Mouse (Mus musculus) CD4-positive, CD25-positive, alpha-beta regulatory T cell, adult 4 months (primary cell): ENCODE results near the gene Cd99l2. TPM values are rescaled to one million over a fixed set of nuclear protein-coding genes. Genes with fewer than 3 reads are reported as not detected.

Experiments
- ATAC-seq: one replicate; pipeline ENCODE4 v1.8.0; 2017
- polyA plus RNA-seq, 2 experiments: library from polyadenylated mRNA; unstranded; fragments of 100-300 nt; shearing (Covaris generic); gene quantifications; one replicate each; pipeline ENCODE4 v1.2.1; 2017

Gene Cd99l2
- polyA plus RNA-seq, 2 experiments from 2014 or later: 20.0 to 23.7 TPM

DNA sequence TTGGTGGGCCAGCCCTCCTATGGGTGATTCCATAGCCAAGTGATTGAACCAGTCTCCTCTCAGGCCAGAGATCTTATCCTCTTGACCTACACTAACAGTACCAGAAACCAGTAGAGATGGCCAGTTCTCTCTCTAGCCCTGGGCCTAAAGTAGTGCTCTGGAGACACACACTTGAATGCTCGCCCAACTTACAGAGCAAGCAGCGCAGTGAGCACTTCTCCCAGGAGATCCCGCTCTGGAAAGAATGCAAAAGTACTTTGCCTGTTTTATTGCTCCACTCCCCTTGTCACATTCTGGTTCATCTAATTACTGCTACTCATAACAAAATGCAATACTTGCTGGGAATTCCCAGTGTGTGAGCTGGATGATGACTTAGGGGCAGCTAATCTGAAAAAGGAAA is 25.2 kb downstream of the Cd99l2 start:
- no peak for ATAC-seq

GRCm38 (mm10) chrX:71465417-71465816 is 27.2 kb downstream of the Cd99l2 start:
- ATAC-seq: no peak

DNA sequence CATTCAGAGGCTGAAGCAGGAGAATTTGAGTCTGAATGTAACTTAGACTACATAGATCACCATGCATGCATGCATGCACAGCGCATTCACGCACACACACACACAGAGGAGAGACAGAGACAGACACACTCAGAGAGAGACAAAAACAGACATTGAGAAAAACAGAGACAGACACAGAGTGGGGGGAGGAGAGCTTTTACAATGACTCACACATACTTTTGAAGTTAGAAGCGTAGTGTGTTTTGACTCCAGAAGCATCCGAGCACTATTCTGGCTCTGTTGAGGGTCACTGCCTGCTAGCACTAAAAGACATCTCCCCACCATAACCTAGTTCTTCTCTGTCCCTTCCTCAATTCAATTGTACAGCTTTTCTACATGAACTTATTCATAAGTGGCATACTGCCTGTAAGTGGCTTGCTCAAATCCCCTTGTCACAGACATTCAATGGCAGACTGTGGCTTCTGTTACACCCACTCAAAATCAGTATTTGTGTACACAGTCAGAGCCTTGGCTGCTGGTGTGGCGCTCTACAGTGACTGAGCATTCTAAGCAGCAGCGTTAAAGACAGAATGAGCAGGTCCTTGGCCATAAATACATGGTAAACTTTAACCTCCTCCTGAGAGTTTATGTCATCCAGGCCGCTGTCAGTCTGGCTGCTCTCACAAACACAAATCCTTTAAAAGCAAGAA is 28.4 kb downstream of the Cd99l2 start:
- peak; percentile 56 for ATAC-seq

DNA sequence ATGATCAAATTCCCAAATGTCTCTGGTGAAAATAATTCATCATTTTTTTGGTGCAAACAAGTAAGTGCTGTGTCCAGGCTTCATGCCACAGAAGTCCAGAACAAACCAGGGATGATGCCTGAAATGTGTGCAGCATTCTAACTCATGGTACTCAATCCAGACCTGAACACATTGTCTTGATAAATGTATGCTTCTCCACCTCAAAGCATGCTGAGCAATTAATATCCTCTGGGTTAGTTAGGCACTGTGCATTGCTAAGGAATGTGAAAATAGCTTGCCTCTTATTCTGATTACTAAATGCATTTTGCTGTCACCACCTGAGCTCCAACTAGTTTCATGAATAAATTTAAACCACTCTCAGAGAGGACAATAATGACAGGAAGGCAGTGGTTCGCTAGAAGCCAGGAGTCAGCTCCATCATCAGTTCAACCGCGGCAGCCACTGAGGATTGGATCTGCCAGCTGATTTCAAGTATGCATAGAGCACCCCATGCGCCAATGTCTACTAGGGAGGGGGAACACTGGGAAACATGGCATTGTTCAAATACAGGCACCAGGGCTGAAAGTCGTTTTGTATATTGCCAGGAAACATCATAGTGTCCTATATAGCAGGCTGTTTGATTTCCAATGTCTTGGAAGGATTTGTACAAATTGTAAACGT is 36.4 kb downstream of the Cd99l2 start:
- ATAC-seq: no peak

DNA sequence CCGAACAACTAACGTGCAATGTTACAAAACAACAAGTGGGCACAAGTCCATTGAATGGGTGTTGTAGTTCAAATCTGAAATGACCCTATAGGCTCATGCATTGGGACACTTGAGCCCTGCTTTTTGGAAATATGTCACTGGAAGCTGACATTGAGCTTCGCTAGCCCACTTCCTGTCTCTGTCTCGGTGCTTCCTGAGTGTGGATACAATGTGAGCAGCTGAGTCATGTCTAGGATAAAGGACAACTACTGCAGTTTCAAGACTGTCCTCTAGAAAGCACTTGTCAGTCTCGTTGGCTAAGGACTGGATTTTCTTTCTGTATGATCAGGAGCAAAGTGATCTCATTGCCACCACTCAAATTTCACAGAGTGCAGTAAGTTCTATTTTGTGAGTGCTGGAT is 49.7 kb downstream of the Cd99l2 start:
- no peak for ATAC-seq

GRCm38 (mm10) chrX:71439473-71439872 is 53.2 kb downstream of the Cd99l2 start:
- ATAC-seq: no peak

DNA sequence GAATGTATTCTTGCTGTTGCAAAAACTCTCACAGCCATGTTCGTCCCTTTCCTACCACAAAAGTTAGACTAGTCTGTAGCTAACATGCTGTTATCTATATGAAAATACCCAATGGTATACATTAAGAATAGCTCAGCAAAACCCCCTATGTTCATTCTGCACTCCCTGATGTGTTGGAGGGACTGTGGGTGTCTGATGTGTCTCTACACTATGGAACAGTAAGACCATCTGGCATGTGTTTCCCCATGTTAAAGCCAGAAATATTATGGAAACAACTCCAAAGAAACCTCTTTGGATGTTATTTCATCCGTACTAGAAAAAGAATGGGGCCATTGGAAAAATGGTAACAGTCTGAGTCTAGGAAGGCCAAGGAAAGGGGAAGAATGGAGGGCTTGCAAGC is 57.1 kb downstream of the Cd99l2 start:
- no peak for ATAC-seq

- ATAC-seq: no peak
Observed at GRCm38 (mm10) chrX:71434860-71435259, 57.8 kb downstream of the Cd99l2 start.

- no peak for ATAC-seq
Observed at GRCm38 (mm10) chrX:71434448-71434847, 58.2 kb downstream of the Cd99l2 start.

- no peak for ATAC-seq
Observed at GRCm38 (mm10) chrX:71430900-71431299, 61.7 kb downstream of the Cd99l2 start.

DNA sequence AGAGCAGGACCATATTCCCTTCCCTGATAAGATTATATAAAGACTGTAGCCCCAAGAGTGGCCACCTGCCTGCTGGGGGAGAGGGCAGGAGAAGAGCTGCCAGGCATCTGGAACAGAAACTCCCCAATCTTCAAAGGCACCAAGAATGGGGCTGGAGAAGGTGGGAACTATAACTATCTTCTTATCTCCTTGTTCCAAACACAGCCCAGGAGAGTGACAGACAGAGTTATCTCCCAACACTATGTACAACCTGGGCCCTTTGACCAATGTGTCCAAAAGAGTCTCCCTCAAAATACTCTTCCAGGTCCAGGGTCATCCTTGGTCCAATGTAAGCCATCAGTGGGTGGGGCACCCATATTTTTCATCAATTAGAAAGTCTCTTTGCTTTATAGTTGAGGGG is 65.2 kb downstream of the Cd99l2 start:
- no peak for ATAC-seq

- peak; percentile 57 for ATAC-seq
Observed at GRCm38 (mm10) chrX:71425746-71426519, 66.7 kb downstream of the Cd99l2 start.

GRCm38 (mm10) chrX:71424852-71425251 is 67.8 kb downstream of the Cd99l2 start:
- ATAC-seq: no peak

GRCm38 (mm10) chrX:71413616-71414015 is 79.0 kb downstream of the Cd99l2 start:
- ATAC-seq: no peak

DNA sequence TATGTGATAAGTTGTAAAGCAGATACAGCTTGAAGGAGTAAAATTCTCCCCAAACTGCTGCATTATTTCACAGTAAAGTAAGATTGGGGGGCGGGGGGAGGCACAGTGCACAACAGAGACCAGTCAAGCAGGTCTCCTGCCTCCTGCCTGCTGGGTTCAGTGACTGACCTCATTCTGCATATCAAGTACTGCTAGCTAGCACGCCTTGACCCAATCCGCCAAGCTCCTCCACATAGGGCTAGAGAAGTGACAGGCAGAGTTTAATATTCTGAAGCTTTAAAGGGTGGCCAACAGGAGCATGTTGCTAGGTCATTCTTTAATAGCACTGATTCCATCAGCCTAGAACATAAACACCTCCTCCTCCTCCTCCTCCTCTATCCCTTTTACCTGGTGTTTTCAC is 79.9 kb downstream of the Cd99l2 start:
- ATAC-seq: no peak

DNA sequence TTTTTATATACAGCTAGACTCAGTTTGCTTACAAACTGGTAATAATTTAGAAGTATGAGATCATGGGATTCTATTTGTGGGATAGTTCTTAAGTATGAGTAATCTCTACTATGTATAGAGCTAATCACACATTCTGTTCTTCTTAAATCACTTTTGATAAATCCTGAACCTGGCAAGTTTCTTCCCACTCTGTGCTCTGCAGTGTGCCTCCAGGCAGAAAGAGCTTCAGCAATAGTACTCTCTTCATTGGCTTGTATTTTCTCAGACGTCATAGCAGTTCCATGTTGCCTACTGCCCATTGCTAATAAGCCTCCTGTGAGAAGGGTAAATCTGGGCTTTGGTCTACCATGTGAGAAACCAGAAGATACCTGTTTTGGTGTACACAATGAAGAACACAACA is 84.3 kb downstream of the Cd99l2 start:
- no peak for ATAC-seq

GRCm38 (mm10) chrX:71406290-71406689 is 86.4 kb downstream of the Cd99l2 start:
- no peak for ATAC-seq

- ATAC-seq: no peak
Observed at GRCm38 (mm10) chrX:71396326-71396725, 96.3 kb downstream of the Cd99l2 start.

DNA sequence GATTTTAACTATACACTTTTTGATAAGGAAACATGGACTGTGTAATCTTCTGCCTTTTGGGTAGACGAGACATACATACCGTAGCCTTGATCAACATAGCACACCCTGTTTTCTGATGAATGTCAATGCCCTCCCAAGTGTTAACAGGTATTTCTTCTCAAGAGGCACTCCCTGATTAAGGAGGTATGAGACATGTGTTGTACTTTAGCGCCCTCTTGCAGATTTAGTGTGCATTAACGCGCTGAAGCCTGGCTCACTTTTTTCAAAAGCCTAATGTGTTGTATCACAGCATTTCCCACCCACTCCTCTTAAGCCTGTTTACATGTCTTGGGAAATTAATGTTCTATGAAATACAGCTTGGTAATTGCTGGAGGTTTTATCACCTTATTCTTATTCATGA is 111.1 kb downstream of the Cd99l2 start:
- ATAC-seq: peak; percentile 47

GRCm38 (mm10) chrX:71378435-71378834 is 114.2 kb downstream of the Cd99l2 start:
- peak; percentile 98 for ATAC-seq

DNA sequence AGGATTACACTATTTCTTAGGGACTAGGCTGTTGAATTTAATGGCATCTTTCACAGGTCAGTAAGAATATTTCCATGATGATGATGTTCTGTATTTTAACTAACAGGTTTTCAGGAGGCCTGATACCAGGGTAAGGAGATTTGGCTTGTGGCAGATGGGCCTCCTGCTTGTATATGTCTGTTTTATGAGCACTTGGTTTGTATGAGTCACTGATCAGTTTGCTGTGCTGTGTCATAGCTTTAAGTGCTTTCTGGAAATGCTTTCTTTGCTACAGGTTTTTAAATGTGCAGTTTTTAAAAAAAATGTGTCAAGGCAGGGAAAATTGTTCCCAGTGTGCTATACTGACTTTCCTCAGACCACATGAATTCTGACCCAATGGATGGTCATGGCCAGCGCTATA is 115.9 kb downstream of the Cd99l2 start:
- ATAC-seq: no peak
